17 mouse cellular contexts compared by ENCODE assay signal in the genomic region with DNA sequence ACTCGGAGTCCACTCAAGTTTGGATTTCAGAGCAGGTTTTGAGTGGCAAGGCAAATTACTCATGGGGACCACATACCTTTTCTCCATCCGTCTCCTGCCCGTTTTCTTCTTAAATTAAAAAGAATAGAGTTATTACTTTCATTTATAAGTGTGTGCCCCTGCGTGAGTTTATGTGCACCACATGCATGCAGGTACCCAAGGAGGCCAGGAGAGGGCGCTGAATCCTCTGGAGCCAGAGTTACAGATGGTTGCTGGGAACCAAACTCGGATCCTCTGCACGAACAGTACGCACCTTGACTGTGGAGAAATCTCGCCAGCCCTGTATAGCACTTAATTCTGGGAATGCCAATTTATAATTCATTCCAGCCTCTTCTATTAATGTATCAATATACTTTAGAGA. TPM values are rescaled to one million over a fixed set of nuclear protein-coding genes. Genes with fewer than 3 reads are reported as not detected.
DNase-seq lines count a peak whose midpoint lies in the region; ATAC-seq and TF ChIP-seq lines count a peak whose summit lies in the region.
"Had no signal": no experiment of that assay in that cellular context is flagged by ENCODE, and none has a peak within 500 bp of the region (broad histone marks: within the 10 kb centered on the region; RNA-seq: fewer than 3 reads in every experiment).

No protein-coding gene starts in this region.

- intact Hi-C loops in heart, postnatal 10 days (cut with DNase I), result no loop called here

- no peak for ATAC-seq in kidney, postnatal 0 days (replicated peaks; ENCODE audit: low FRiP score, low read depth)
- ATAC-seq in midbrain, postnatal 0 days (ENCODE audit: low FRiP score), result no peak
- ATAC-seq in midbrain, embryonic 14.5 days (ENCODE audit: low FRiP score, low TSS enrichment), result no peak
- ATAC-seq: forebrain, embryonic 15.5 days; hindbrain, embryonic 16.5 days had no signal

- H3K9ac ChIP-seq in kidney, postnatal 0 days (ENCODE audit: low read depth, low read length), result no peak overlapping the region
- no peak overlapping the region for H3K9ac ChIP-seq in midbrain, postnatal 0 days (replicated peaks; ENCODE audit: low read length, poor library complexity, severe bottlenecking)
- no peak overlapping the region for H3K9ac ChIP-seq in midbrain, embryonic 14.5 days (replicated peaks; ENCODE audit: low read length)
- H3K9ac ChIP-seq: embryonic facial prominence, embryonic 12.5 days; forebrain, embryonic 15.5 days had no signal

- no peak overlapping the region for H3K4me3 ChIP-seq in kidney, postnatal 0 days (replicated peaks; ENCODE audit: low read depth, low read length)
- H3K4me3 ChIP-seq in midbrain, postnatal 0 days (ENCODE audit: low read depth, low read length), result no peak overlapping the region
- no peak overlapping the region for H3K4me3 ChIP-seq in midbrain, embryonic 14.5 days (replicated peaks; ENCODE audit: low read depth, low read length)
- H3K4me3 ChIP-seq: embryonic facial prominence, embryonic 12.5 days; forebrain, embryonic 15.5 days had no signal

- no peak overlapping the region for H3K4me2 ChIP-seq in kidney, postnatal 0 days (ENCODE audit: low read length)
- no peak overlapping the region for H3K4me2 ChIP-seq in midbrain, postnatal 0 days (ENCODE audit: low read depth, low read length, poor library complexity, severe bottlenecking)
- no peak overlapping the region for H3K4me2 ChIP-seq in midbrain, embryonic 14.5 days (ENCODE audit: low read length)
- H3K4me2 ChIP-seq: embryonic facial prominence, embryonic 12.5 days; forebrain, embryonic 15.5 days had no signal

- H3K27ac ChIP-seq in kidney, postnatal 0 days, result no peak overlapping the region
- no peak overlapping the region for H3K27ac ChIP-seq in midbrain, postnatal 0 days (ENCODE audit: low read depth, low read length)
- H3K27ac ChIP-seq in midbrain, embryonic 14.5 days (replicated peaks; ENCODE audit: low read depth, low read length), result no peak overlapping the region
- H3K27ac ChIP-seq: embryonic facial prominence, embryonic 12.5 days; forebrain, embryonic 15.5 days had no signal

- no peaks in the 10 kb centered on the region for H3K27me3 ChIP-seq in kidney, postnatal 0 days (ENCODE audit: insufficient read depth, low read length)
- H3K27me3 ChIP-seq in midbrain, postnatal 0 days (ENCODE audit: insufficient read depth, low read length), result 0 out of 2 replicates have a peak, but pooled peaks cover 3% of the 10 kb centered on the region
- H3K27me3 ChIP-seq in midbrain, embryonic 14.5 days (ENCODE audit: control insufficient read depth, insufficient read depth, low read length), result no peaks in the 10 kb centered on the region
- H3K27me3 ChIP-seq: embryonic facial prominence, embryonic 12.5 days; forebrain, embryonic 15.5 days had no signal

- DNase-seq in heart, adult 11 months, result peak; percentile 50
- no peak for DNase-seq in heart, postnatal 10 days
- DNase-seq in kidney, postnatal 0 days (ENCODE audit: low spot score), result no peak
- no peak for DNase-seq in kidney, postnatal 36 days
- DNase-seq in midbrain, postnatal 0 days (ENCODE audit: low spot score), result no peak
- DNase-seq in midbrain, embryonic 14.5 days, result no peak
- DNase-seq in ZHBTc4 (ENCODE audit: low read depth, low spot score), result peak; percentile 38
- no peak for DNase-seq in liver
- DNase-seq: adrenal gland, postnatal 10 days; cerebellum, adult 11-12 months; cerebellum, adult 9-10 months; cerebellum, postnatal 25 days; gastrocnemius, postnatal 14 days; heart, postnatal 36 days had no signal

- no peaks in the 10 kb centered on the region for H3K4me1 ChIP-seq in kidney, postnatal 0 days (replicated peaks; ENCODE audit: insufficient read depth, low read length)
- H3K4me1 ChIP-seq in midbrain, postnatal 0 days (ENCODE audit: insufficient read depth, low read length), result no peaks in the 10 kb centered on the region
- 0 out of 2 replicates have a peak, but pooled peaks cover 5% of the 10 kb centered on the region for H3K4me1 ChIP-seq in midbrain, embryonic 14.5 days (ENCODE audit: control insufficient read depth, insufficient read depth, low read length)
- H3K4me1 ChIP-seq: forebrain, embryonic 15.5 days had no signal

- H3K36me3 ChIP-seq in kidney, postnatal 0 days (ENCODE audit: insufficient read depth, low read length), result no peaks in the 10 kb centered on the region
- no peaks in the 10 kb centered on the region for H3K36me3 ChIP-seq in midbrain, postnatal 0 days (ENCODE audit: insufficient read depth, low read length)
- no peaks in the 10 kb centered on the region for H3K36me3 ChIP-seq in midbrain, embryonic 14.5 days (ENCODE audit: control insufficient read depth, insufficient read depth, low read length)
- H3K36me3 ChIP-seq: embryonic facial prominence, embryonic 12.5 days; forebrain, embryonic 15.5 days had no signal

- 94% methylated on average over 9 of the region's 9 CpGs for WGBS in kidney, postnatal 0 days
- WGBS in midbrain, postnatal 0 days, result 95% methylated on average over 9 of the region's 9 CpGs
- WGBS in midbrain, embryonic 14.5 days, result 93% methylated on average over 9 of the region's 9 CpGs

- no peaks in the 10 kb centered on the region for H3K9me3 ChIP-seq in kidney, postnatal 0 days (replicated peaks; ENCODE audit: low read length)
- H3K9me3 ChIP-seq in midbrain, postnatal 0 days (ENCODE audit: low read length), result no peaks in the 10 kb centered on the region
- no peaks in the 10 kb centered on the region for H3K9me3 ChIP-seq in midbrain, embryonic 14.5 days (ENCODE audit: control insufficient read depth, low read length)
- H3K9me3 ChIP-seq: embryonic facial prominence, embryonic 12.5 days; forebrain, embryonic 15.5 days had no signal

- TF ChIP-seq CTCF in kidney, postnatal 0 days (IDR thresholded peaks at IDR 0.05; ENCODE audit: low read depth), result peak; percentile 19; the same call in 1 of the 2 replicates
- TF ChIP-seq CTCF in midbrain, postnatal 0 days (IDR thresholded peaks at IDR 0.05), result 0 out of 2 replicates have a peak, but pooled peaks have one; percentile 3

RNA-seq across cellular contexts. Expression of a gene that starts 58.3 kb away (rescaled TPM):
- 10 to 100 TPM; 53.6 to 56.0 TPM for total RNA-seq in heart, postnatal 10 days (2021)
- 10.3 and 10.9 TPM in 2 replicates for polyA plus RNA-seq in kidney, postnatal 0 days (2015; fragmentation: Nextera tagmentation; extraction: Ambion mirVana)
- total RNA-seq in midbrain, postnatal 0 days (2014; rRNA removed), result 15.2 and 16.8 TPM in 2 replicates
- polyA plus RNA-seq in midbrain, postnatal 0 days (2015; fragmentation: Nextera tagmentation; extraction: Ambion mirVana), result 9.0 and 9.7 TPM in 2 replicates
- 6.5 and 10.8 TPM in 2 replicates for polyA plus RNA-seq in midbrain, embryonic 14.5 days (2014; fragmentation: Nextera tagmentation; extraction: Ambion mirVana)

Comparison
In these comparisons a context has a peak if more than half of its experiments do, and no peak if none do; other contexts are left out.
1. DNase-seq: peak in heart, adult 11 months (single experiment) and ZHBTc4 (single experiment); none in heart, postnatal 10 days (0 of 2), kidney, postnatal 0 days (single experiment), kidney, postnatal 36 days (0 of 2), midbrain, postnatal 0 days (single experiment), midbrain, embryonic 14.5 days (single experiment) and liver (single experiment).